Mouse (Mus musculus) adrenal gland, adult 8-10 months (tissue): Measurements from ENCODE around the gene Vasp. TPM values are rescaled to one million over a fixed set of nuclear protein-coding genes. Genes with fewer than 3 reads are reported as not detected.

Experiments used
- DNase-seq: peaks from one replicate; pipeline ENCODE4 v3.0.0; 2022
- total RNA-seq, 4 experiments: library from RNA; stranded (reverse); gene quantifications; 2 replicates each; pipeline ENCODE4 v1.2.4; 2022

Vasp gene
- total RNA-seq, 4 experiments from 2014 or later, result 44.8 to 70.6 (median 59.1) TPM

- DNase-seq, result no peak
Measured at GRCm38 (mm10) chr7:19234652-19235051, 37.0 kb downstream of the Vasp start.

- no peak for DNase-seq
Measured at GRCm38 (mm10) chr7:19231849-19232248, 39.8 kb downstream of the Vasp start.

GRCm38 (mm10) chr7:19230899-19231298 is 40.7 kb downstream of the Vasp start:
- DNase-seq, result no peak

- DNase-seq, result no peak
Measured at GRCm38 (mm10) chr7:19230041-19230580, 41.5 kb downstream of the Vasp start.

GRCm38 (mm10) chr7:19229404-19229803 is 42.2 kb downstream of the Vasp start:
- DNase-seq, result no peak

- DNase-seq, result no peak
Measured at GRCm38 (mm10) chr7:19228793-19229148, 42.8 kb downstream of the Vasp start.

GRCm38 (mm10) chr7:19227883-19228792 is 43.5 kb downstream of the Vasp start, which contains the start of gene Opa3:
Gene Opa3 (plus strand): TSS chr7:19228334.
- peak; percentile 99 for DNase-seq

GRCm38 (mm10) chr7:19226817-19227797 is 44.5 kb downstream of the Vasp start:
- DNase-seq, result no peak

- DNase-seq, result no peak
Measured at GRCm38 (mm10) chr7:19224933-19225332, 46.7 kb downstream of the Vasp start.

- no peak for DNase-seq
Measured at GRCm38 (mm10) chr7:19222875-19223274, 48.7 kb downstream of the Vasp start.

- no peak for DNase-seq
Measured at GRCm38 (mm10) chr7:19222189-19222588, 49.4 kb downstream of the Vasp start.

GRCm38 (mm10) chr7:19220061-19220460 is 51.6 kb downstream of the Vasp start:
- no peak for DNase-seq

GRCm38 (mm10) chr7:19217944-19218343 is 53.7 kb downstream of the Vasp start:
- DNase-seq, result no peak

GRCm38 (mm10) chr7:19217492-19217891 is 54.1 kb downstream of the Vasp start:
- no peak for DNase-seq

- DNase-seq, result no peak
Measured at GRCm38 (mm10) chr7:19214940-19215339, 56.7 kb downstream of the Vasp start.

- no peak for DNase-seq
Measured at GRCm38 (mm10) chr7:19214369-19214768, 57.2 kb downstream of the Vasp start.

GRCm38 (mm10) chr7:19213385-19213784 is 58.2 kb downstream of the Vasp start:
- no peak for DNase-seq

- no peak for DNase-seq
Measured at GRCm38 (mm10) chr7:19211996-19212755, 59.4 kb downstream of the Vasp start, which contains the start of gene Gpr4. Gene Gpr4 (plus strand): TSS chr7:19212538.

GRCm38 (mm10) chr7:19211041-19211675 is 60.5 kb downstream of the Vasp start:
- no peak for DNase-seq

- DNase-seq, result no peak
Measured at GRCm38 (mm10) chr7:19210010-19210409, 61.6 kb downstream of the Vasp start.

- no peak for DNase-seq
Measured at GRCm38 (mm10) chr7:19209494-19209893, 62.1 kb downstream of the Vasp start.
